Mouse (Mus musculus) kidney, adult 2 months (tissue): ENCODE measurements around the gene Unc80.

ENCODE experiments used
- CTCF ChIP-seq: fragments of 200-500 bp; conservative IDR thresholded peaks from 2 replicates; pipeline ENCODE4 v1.5.1; 2011; ENCODE audit warnings: low read depth, mild to moderate bottlenecking, control low read depth, low read length, moderate library complexity, mixed read lengths; ENCODE audit not compliant: insufficient read depth, insufficient read length
- POLR2A ChIP-seq: fragments of 200-500 bp; IDR thresholded peaks from one replicate; pipeline ENCODE4 v1.6.1; 2011; ENCODE audit warnings: low read depth, low read length, control low read depth

DNA sequence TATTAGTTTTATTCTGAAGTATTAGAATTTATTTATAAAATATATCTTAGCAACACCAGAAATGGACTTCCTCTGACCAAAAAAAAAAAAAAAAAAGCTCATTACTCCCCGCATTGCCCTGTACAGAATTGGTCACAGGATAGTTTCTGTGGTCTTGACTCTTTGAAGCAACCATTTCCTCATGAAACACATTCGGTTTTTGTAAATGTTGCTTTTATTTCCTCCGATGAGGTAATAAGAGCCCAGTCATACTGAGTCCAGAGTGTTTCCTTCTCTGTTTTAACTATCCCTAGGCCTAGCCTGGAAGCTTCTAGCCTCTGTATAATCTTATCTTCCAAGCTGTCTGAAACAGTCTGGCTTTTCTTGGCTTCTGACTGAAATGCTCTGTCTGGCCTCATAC is 244.7 kb downstream of the Unc80 start:
- no peak for TF ChIP-seq POLR2A
- TF ChIP-seq CTCF: no peak
